Mouse (Mus musculus) lung, adult 2 months (tissue): ENCODE results near the gene Pcsk7. TPM values are rescaled to one million over a fixed set of nuclear protein-coding genes. Genes with fewer than 3 reads are reported as not detected.

Experiments used
- DNase-seq: peaks from one replicate; pipeline ENCODE4 v3.0.0; 2022
- H3K4me1 ChIP-seq: fragments of 200-500 bp; 2 replicates; pipeline ENCODE4 v1.6.1; 2011; ENCODE audit warnings: low read length; ENCODE audit not compliant: control insufficient read depth, insufficient read depth
- H3K4me3 ChIP-seq: fragments of 200-500 bp; replicated peaks from 2 replicates; pipeline ENCODE3; 2011; ENCODE audit warnings: low read depth, mild to moderate bottlenecking, control low read depth, low read length; ENCODE audit errors: extremely low read depth
- CTCF ChIP-seq: fragments of 200-500 bp; IDR thresholded peaks from 2 replicates; pipeline ENCODE4 v1.5.1; 2011; ENCODE audit warnings: mild to moderate bottlenecking, low read length, control low read depth; ENCODE audit not compliant: insufficient read depth
- POLR2A ChIP-seq: fragments of 200-500 bp; IDR thresholded peaks from 2 replicates; pipeline ENCODE4 v1.6.1; 2011; ENCODE audit warnings: low read depth, mild to moderate bottlenecking, control low read depth, low read length, borderline replicate concordance; ENCODE audit errors: extremely low read depth
- WGBS: fragments of 180-500 bp; shearing (Covaris S2); methylation state at CpG from one replicate; pipeline ENCODE4 v1.1.7; 2018; 5-methylcytosine and 5-hydroxymethylcytosine counted together
- polyA plus RNA-seq: library from polyadenylated mRNA; depleted of rRNA; stranded (reverse); fragments of >200 nt; gene quantifications from 2 replicates; pipeline ENCODE4 v1.2.3, GENCODE M21; 2012; rRNA removed

The Pcsk7 gene
- polyA plus RNA-seq, 1 experiment: 33.4 TPM

- DNase-seq: no peak
- no peak for TF ChIP-seq CTCF
- no peak for TF ChIP-seq POLR2A
- 68% methylated on average over 7 of the region's 7 CpGs for WGBS
- no peak overlapping the region for H3K4me3 ChIP-seq
- peaks cover 4% of the 10 kb centered on the region; the same call in 1 of the 2 replicates for H3K4me1 ChIP-seq
Observed at GRCm38 (mm10) chr9:45959661-45960060, 53.4 kb downstream of the Pcsk7 start.

- TF ChIP-seq CTCF: no peak
- TF ChIP-seq POLR2A: no peak
- Histone ChIP-seq H3K4me3 (no peak overlapping the region), H3K4me1 (no peaks in the 10 kb centered on the region)
- DNase-seq: no peak
- WGBS: 69% methylated on average over 2 of the region's 2 CpGs
Observed at GRCm38 (mm10) chr9:45961855-45962254, 55.6 kb downstream of the Pcsk7 start.

GRCm38 (mm10) chr9:45963577-45963976, 57.3 kb downstream of the Pcsk7 start:
- no peak overlapping the region for H3K4me3 ChIP-seq
- DNase-seq: no peak
- 84% methylated on average over 6 of the region's 6 CpGs for WGBS
- TF ChIP-seq POLR2A (no peak), CTCF (no peak)
- no peaks in the 10 kb centered on the region for H3K4me1 ChIP-seq

GRCm38 (mm10) chr9:45976884-45977283, 70.6 kb downstream of the Pcsk7 start:
- 65% methylated on average over 2 of the region's 2 CpGs for WGBS
- TF ChIP-seq CTCF (no peak), POLR2A (no peak)
- Histone ChIP-seq H3K4me3 (no peak overlapping the region), H3K4me1 (no peaks in the 10 kb centered on the region; the same call in 1 of the 2 replicates)
- DNase-seq: no peak

Other genes with a start within 250 kb of the Pcsk7 start
- 23.1 and 23.4 TPM in 2 replicates for gene Cep164, start 77.8 kb upstream of the Pcsk7 start, polyA plus RNA-seq
- 21.0 and 25.7 TPM in 2 replicates for gene Bace1, start 67.9 kb upstream of the Pcsk7 start, polyA plus RNA-seq
- gene Rnf214, start 414 bp downstream of the Pcsk7 start, polyA plus RNA-seq: 12.3 and 16.3 TPM in 2 replicates
- 226 and 279 TPM in 2 replicates for gene Tagln, start 29.6 kb downstream of the Pcsk7 start, polyA plus RNA-seq
- 357 and 550 TPM in 2 replicates for gene Sidt2, start 48.8 kb downstream of the Pcsk7 start, polyA plus RNA-seq
- gene Pafah1b2, start 106.2 kb downstream of the Pcsk7 start, polyA plus RNA-seq: 22.0 and 24.9 TPM in 2 replicates
- 16.7 and 22.2 TPM in 2 replicates for gene Sik3, start 106.3 kb downstream of the Pcsk7 start, polyA plus RNA-seq